Mouse (Mus musculus) ES-Bruce4 (cell line): Measurements from ENCODE around the gene Ubap2.
A peak's percentile ranks its signal among the peaks of the same experiment; 100 is the strongest.

ENCODE experiments used
- CTCF ChIP-seq: IDR thresholded peaks from one replicate; pipeline ENCODE4 v1.8.1; 2011; ENCODE audit warnings: low read depth, low read length
- POLR2A ChIP-seq: IDR thresholded peaks from one replicate; pipeline ENCODE4 v1.8.1; 2011; ENCODE audit warnings: low read length; ENCODE audit not compliant: insufficient read depth

GRCm38 (mm10) chr4:41149891-41150290, 125.1 kb downstream of the Ubap2 start:
- no peak for TF ChIP-seq POLR2A
- peak; percentile 16 for TF ChIP-seq CTCF
